Mouse (Mus musculus) stomach, postnatal 0 days (tissue): ENCODE measurements at regions not wholly inside any gene's neighbourhood (a gene's known extent, or its start where the extent isn't known, plus 50 kb on each side); places are given as distances from the start of the nearest gene placed in this dataset.
A peak's percentile ranks its signal among the peaks of the same experiment; 100 is the strongest.

ENCODE experiments used
- ATAC-seq: fragments of 200-750 bp; cut with Nextera tagmentation; 2 replicates; pipeline ENCODE4 v1.8.0; 2017; ENCODE audit not compliant: low FRiP score, low TSS enrichment
- DNase-seq: peaks from one replicate; pipeline ENCODE4 v3.0.0-alpha.2; 2016; ENCODE audit warnings: low spot score
- H3K27ac ChIP-seq: fragments of 300-500 bp; sonication (generic); replicated peaks from 2 replicates; pipeline ENCODE4 v1.5.1; 2014; ENCODE audit warnings: mild to moderate bottlenecking, control low read depth
- H3K27me3 ChIP-seq: fragments of 300-500 bp; sonication (generic); 2 replicates; pipeline ENCODE4 v1.6.1; 2014; ENCODE audit warnings: low read length; ENCODE audit not compliant: control insufficient read depth, insufficient read depth
- H3K36me3 ChIP-seq: fragments of 300-500 bp; sonication (generic); 2 replicates; pipeline ENCODE4 v1.6.1; 2014; ENCODE audit warnings: low read length, mixed read lengths; ENCODE audit not compliant: control insufficient read depth, insufficient read depth
- H3K4me1 ChIP-seq: fragments of 300-500 bp; sonication (generic); replicated peaks from 2 replicates; pipeline ENCODE4 v1.6.1; 2014; ENCODE audit warnings: antibody characterized with exemption; ENCODE audit not compliant: control insufficient read depth, insufficient read depth
- H3K4me2 ChIP-seq: fragments of 300-500 bp; sonication (generic); replicated peaks from 2 replicates; pipeline ENCODE4 v1.6.1; 2014; ENCODE audit warnings: low read depth, mild to moderate bottlenecking, control low read depth, moderate library complexity
- H3K4me3 ChIP-seq: fragments of 300-500 bp; sonication (generic); 2 replicates; pipeline ENCODE4 v1.5.1; 2014; ENCODE audit warnings: low read depth, low read length, control low read depth
- H3K9ac ChIP-seq: fragments of 300-500 bp; sonication (generic); 2 replicates; pipeline ENCODE4 v1.6.1; 2014; ENCODE audit warnings: mild to moderate bottlenecking, low read length, control low read depth, mixed read lengths
- H3K9me3 ChIP-seq: fragments of 300-500 bp; sonication (generic); 2 replicates; pipeline ENCODE4 v1.6.1; 2016; ENCODE audit warnings: low read length; ENCODE audit not compliant: control insufficient read depth
- CTCF ChIP-seq: IDR thresholded peaks from 2 replicates; pipeline ENCODE4 v1.5.1; 2016; ENCODE audit warnings: antibody characterized with exemption, low read depth, mild to moderate bottlenecking, moderate library complexity
- EP300 ChIP-seq: optimal IDR thresholded peaks from 2 replicates; pipeline ENCODE3; 2016; ENCODE audit warnings: antibody characterized with exemption
- whole genome bisulfite sequencing: fragments of 180-500 bp; shearing (Covaris S2); extraction: QIAGEN DNeasy Blood & Tissue Kit; methylation state at CpG from one replicate; pipeline ENCODE4 v1.1.7; 2014; 5-methylcytosine and 5-hydroxymethylcytosine counted together

- H3K4me2 ChIP-seq = no peak overlapping the region
- DNase-seq (peak; percentile 55), ATAC-seq (peak; percentile 99)
- no peaks in the 10 kb centered on the region for H3K36me3 ChIP-seq
- no peaks in the 10 kb centered on the region for H3K4me1 ChIP-seq
- H3K9me3 ChIP-seq = no peaks in the 10 kb centered on the region
- 58% methylated on average over 2 of the region's 2 CpGs for WGBS
- no peak overlapping the region for H3K9ac ChIP-seq
- no peak overlapping the region for H3K4me3 ChIP-seq
- no peaks in the 10 kb centered on the region for H3K27me3 ChIP-seq
- peak; percentile 55 for TF ChIP-seq EP300
- no peak for TF ChIP-seq CTCF
- H3K27ac ChIP-seq = peak overlapping the region; percentile 67
Measured at GRCm38 (mm10) chr10:49023458-49024027, 765.0 kb downstream of the Grik2 start.
